Mouse (Mus musculus): Measurements from ENCODE around the gene B3gnt3. TPM values are rescaled to one million over a fixed set of nuclear protein-coding genes. Genes with fewer than 3 reads are reported as not detected.
A peak's percentile ranks its signal among the peaks of the same experiment; 100 is the strongest.

B3gnt3 gene
- polyA plus RNA-seq, 1 experiment from 2014 or later, result 0.32 TPM

GRCm38 (mm10) chr8:71686143-71686734, 15.3 kb downstream of the B3gnt3 start:
- Histone ChIP-seq H3K36me3 (no peaks in the 10 kb centered on the region), H3K9me3 (no peaks in the 10 kb centered on the region), H3K4me3 (peak overlapping the region; percentile 43), H3K4me1 (replicated peaks) (peaks cover 34% of the 10 kb centered on the region), H3K27ac (no peak overlapping the region), H3K9ac (peak overlapping the region; percentile 63), H3K27me3 (peaks cover 100% of the 10 kb centered on the region), H3K4me2 (peak overlapping the region; percentile 63)
- 2% methylated on average over 23 of the region's 23 CpGs for WGBS
- ATAC-seq (ENCODE audit: low FRiP score), result peak; percentile 70

GRCm38 (mm10) chr8:71685573-71685972, 16.0 kb downstream of the B3gnt3 start:
- WGBS, result 4% methylated on average over 29 of the region's 29 CpGs
- H3K36me3 ChIP-seq, result no peaks in the 10 kb centered on the region

DNA sequence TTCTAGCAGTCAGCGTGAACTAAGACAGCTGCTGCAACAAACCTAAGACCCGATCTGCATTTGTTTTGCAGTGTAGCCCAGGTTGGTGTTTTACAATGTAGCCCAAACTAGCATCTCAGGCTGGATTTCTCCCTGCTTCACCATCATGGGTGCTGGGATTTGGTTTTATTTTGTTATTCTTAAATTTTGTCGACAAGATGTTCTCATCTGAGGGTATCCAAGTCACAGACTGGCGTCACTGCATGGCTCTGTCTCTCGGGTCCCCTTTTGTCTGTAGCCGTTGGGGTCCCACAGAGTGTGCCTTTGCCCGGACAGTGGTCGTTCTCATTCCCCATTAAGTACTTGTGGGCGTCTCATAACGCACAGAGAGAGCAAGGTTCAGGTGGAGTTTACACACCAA, 16.9 kb downstream of the B3gnt3 start:
- no peaks in the 10 kb centered on the region for H3K9me3 ChIP-seq
- ATAC-seq (ENCODE audit: low FRiP score), result no peak
- H3K9ac ChIP-seq, result no peak overlapping the region
- peaks cover 100% of the 10 kb centered on the region for H3K27me3 ChIP-seq
- no peak overlapping the region for H3K27ac ChIP-seq
- 15% methylated on average over 10 of the region's 10 CpGs for WGBS
- peaks cover 44% of the 10 kb centered on the region for H3K4me1 ChIP-seq (replicated peaks)
- no peaks in the 10 kb centered on the region for H3K36me3 ChIP-seq
- no peak overlapping the region for H3K4me3 ChIP-seq
- no peak overlapping the region for H3K4me2 ChIP-seq

More at GRCm38 (mm10) chr8:71685573-71685972, 16.0 kb downstream of the B3gnt3 start:
- peak overlapping the region; percentile 63 for H3K9ac ChIP-seq
- H3K4me3 ChIP-seq, result peak overlapping the region; percentile 43
- H3K9me3 ChIP-seq, result no peaks in the 10 kb centered on the region
- peaks cover 37% of the 10 kb centered on the region for H3K4me1 ChIP-seq (replicated peaks)
- H3K27me3 ChIP-seq, result peaks cover 100% of the 10 kb centered on the region
- H3K4me2 ChIP-seq, result peak overlapping the region; percentile 63
- peak; percentile 44 for ATAC-seq (ENCODE audit: low FRiP score)
- H3K27ac ChIP-seq, result no peak overlapping the region

- 57% methylated on average over 12 of the region's 12 CpGs for WGBS
- Histone ChIP-seq H3K4me1 (replicated peaks) (peaks cover 45% of the 10 kb centered on the region), H3K36me3 (no peaks in the 10 kb centered on the region), H3K27me3 (peaks cover 100% of the 10 kb centered on the region), H3K27ac (no peak overlapping the region), H3K9me3 (no peaks in the 10 kb centered on the region), H3K9ac (no peak overlapping the region), H3K4me2 (no peak overlapping the region), H3K4me3 (no peak overlapping the region)
- ATAC-seq (ENCODE audit: low FRiP score), result no peak
These were observed 18.8 kb downstream of the B3gnt3 start for GRCm38 (mm10) chr8:71682832-71683231.

DNA sequence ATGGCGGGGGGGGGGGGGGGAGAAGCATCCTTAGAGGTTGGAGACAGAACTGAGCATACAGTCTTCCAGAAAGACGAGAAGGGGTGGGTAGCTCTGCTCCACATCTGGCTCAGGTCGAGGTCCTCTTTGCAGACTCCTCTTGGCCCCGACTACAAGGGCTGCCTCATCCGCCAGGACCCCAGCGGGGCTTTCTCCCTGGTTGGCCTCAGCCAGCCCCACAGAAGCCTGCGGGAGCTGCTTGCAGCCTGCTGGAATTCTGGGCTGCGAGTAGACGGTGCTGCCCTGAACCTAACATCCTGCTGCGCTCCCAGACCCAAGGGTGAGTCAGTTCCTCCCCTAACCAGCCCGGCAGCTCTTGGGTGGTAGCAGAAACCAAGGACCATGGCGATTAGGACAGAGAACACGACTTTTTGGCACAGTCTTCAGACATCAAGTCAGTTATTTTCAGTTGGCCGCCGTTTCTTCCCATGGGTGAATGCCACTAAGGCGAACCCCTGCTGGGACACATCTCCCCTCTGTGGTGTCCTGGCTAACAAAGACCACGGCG, 20.1 kb downstream of the B3gnt3 start:
- H3K36me3 ChIP-seq, result no peaks in the 10 kb centered on the region
- H3K27ac ChIP-seq, result no peak overlapping the region
- H3K27me3 ChIP-seq, result peaks cover 99% of the 10 kb centered on the region
- no peak overlapping the region for H3K4me2 ChIP-seq
- H3K9ac ChIP-seq, result no peak overlapping the region
- no peaks in the 10 kb centered on the region for H3K9me3 ChIP-seq
- ATAC-seq (ENCODE audit: low FRiP score), result no peak
- WGBS, result 6% methylated on average over 17 of the region's 18 CpGs
- H3K4me1 ChIP-seq (replicated peaks), result peaks cover 37% of the 10 kb centered on the region
- no peak overlapping the region for H3K4me3 ChIP-seq

DNA sequence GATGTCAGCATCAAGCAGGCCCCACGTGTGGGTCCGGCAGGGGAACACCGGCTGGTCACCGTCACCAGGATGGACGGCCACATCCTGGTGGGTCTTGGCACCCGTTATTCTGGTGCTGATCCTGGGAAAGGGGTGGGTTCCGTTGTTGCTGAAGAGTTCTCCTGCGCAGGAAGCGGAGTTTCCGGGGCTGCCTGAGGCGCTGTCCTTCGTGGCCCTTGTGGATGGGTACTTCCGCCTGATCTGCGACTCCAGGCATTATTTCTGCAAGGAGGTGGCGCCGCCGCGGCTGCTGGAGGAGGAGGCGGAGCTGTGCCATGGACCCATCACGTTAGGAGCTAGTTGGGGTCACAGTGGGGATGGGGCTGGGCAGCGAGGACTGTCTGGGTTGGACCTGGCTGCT, 21.1 kb downstream of the B3gnt3 start:
- no peaks in the 10 kb centered on the region for H3K9me3 ChIP-seq
- peaks cover 99% of the 10 kb centered on the region for H3K27me3 ChIP-seq
- H3K4me3 ChIP-seq, result peak overlapping the region; percentile 8; the same call in 1 of the 2 replicates
- H3K27ac ChIP-seq, result no peak overlapping the region
- no peak for ATAC-seq (ENCODE audit: low FRiP score)
- H3K36me3 ChIP-seq, result no peaks in the 10 kb centered on the region
- H3K4me2 ChIP-seq, result no peak overlapping the region
- WGBS, result 4% methylated on average over 21 of the region's 21 CpGs
- H3K4me1 ChIP-seq (replicated peaks), result peaks cover 35% of the 10 kb centered on the region
- no peak overlapping the region for H3K9ac ChIP-seq

DNA sequence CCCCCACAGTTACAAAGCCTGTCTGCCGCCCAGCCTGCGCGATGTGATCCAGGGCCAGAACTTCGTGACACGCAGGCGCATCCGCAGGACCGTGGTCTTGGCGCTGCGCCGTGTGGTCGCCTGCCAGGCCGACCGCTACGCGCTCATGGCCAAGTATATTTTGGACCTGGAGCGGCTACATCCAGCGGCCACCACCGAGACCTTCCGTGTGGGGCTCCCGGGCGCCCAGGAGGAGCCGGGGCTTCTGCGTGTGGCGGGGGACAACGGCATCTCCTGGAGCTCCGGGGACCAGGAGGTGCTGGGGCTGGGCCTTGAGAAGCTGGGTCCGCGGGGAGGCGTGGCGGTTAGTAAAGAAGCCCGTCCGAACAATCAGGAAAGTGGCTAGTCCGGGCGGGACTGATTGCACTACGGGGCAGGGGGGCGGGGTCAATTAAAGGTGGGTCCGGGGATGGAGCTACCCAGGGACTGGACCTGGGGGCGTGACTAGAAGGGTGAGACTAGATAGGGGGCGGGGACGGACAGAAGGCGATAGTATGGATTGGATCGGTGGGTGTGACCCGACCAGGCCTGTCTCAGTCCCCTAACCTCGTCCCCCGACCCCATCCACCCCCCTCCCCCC, 21.9 kb downstream of the B3gnt3 start:
- no peaks in the 10 kb centered on the region for H3K36me3 ChIP-seq
- peak overlapping the region; percentile 51 for H3K4me2 ChIP-seq
- no peak overlapping the region for H3K9ac ChIP-seq
- H3K27ac ChIP-seq, result no peak overlapping the region
- no peak for ATAC-seq (ENCODE audit: low FRiP score)
- 1% methylated on average over 43 of the region's 46 CpGs for WGBS
- H3K4me3 ChIP-seq, result peak overlapping the region; percentile 33
- H3K4me1 ChIP-seq (replicated peaks), result peaks cover 31% of the 10 kb centered on the region
- peaks cover 98% of the 10 kb centered on the region for H3K27me3 ChIP-seq
- no peaks in the 10 kb centered on the region for H3K9me3 ChIP-seq

GRCm38 (mm10) chr8:71679116-71679515, 22.5 kb downstream of the B3gnt3 start:
- H3K36me3 ChIP-seq, result no peaks in the 10 kb centered on the region
- peak overlapping the region; percentile 51 for H3K4me2 ChIP-seq
- ATAC-seq (ENCODE audit: low FRiP score), result no peak
- H3K4me3 ChIP-seq, result peak overlapping the region; percentile 33
- WGBS, result 9% methylated on average over 16 of the region's 16 CpGs
- peaks cover 31% of the 10 kb centered on the region for H3K4me1 ChIP-seq (replicated peaks)
- peaks cover 94% of the 10 kb centered on the region for H3K27me3 ChIP-seq
- no peak overlapping the region for H3K9ac ChIP-seq
- H3K27ac ChIP-seq, result no peak overlapping the region
- H3K9me3 ChIP-seq, result no peaks in the 10 kb centered on the region

DNA sequence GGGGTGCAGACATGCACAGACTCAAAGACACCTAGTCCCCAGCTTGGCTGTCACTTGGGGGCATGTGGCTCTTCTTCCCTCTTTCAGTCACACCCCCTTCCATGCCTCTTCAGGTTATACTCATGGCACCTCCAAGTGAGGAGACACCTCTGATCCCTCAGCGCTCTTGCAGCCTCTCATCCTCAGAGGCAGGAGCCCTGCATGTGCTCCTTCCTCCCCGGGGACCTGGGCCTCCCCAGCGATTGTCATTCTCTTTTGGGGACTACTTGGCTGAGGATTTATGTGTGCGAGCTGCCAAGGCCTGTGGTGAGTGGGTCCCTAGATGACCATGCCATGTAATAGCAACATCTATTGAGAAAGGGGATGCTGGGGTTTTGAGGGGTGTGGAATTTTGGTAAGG, 23.4 kb downstream of the B3gnt3 start:
- no peak overlapping the region for H3K4me3 ChIP-seq
- H3K9ac ChIP-seq, result no peak overlapping the region
- no peak overlapping the region for H3K27ac ChIP-seq
- H3K4me1 ChIP-seq (replicated peaks), result peaks cover 31% of the 10 kb centered on the region
- 47% methylated on average over 4 of the region's 4 CpGs for WGBS
- H3K9me3 ChIP-seq, result no peaks in the 10 kb centered on the region
- H3K27me3 ChIP-seq, result peaks cover 91% of the 10 kb centered on the region
- no peak overlapping the region for H3K4me2 ChIP-seq
- no peak for ATAC-seq (ENCODE audit: low FRiP score)
- no peaks in the 10 kb centered on the region for H3K36me3 ChIP-seq

GRCm38 (mm10) chr8:71677555-71677954, 24.0 kb downstream of the B3gnt3 start:
- H3K9ac ChIP-seq, result no peak overlapping the region
- H3K4me1 ChIP-seq (replicated peaks), result peaks cover 31% of the 10 kb centered on the region
- H3K4me3 ChIP-seq, result no peak overlapping the region
- H3K27me3 ChIP-seq, result peaks cover 87% of the 10 kb centered on the region
- no peak for ATAC-seq (ENCODE audit: low FRiP score)
- no peak overlapping the region for H3K4me2 ChIP-seq
- H3K9me3 ChIP-seq, result no peaks in the 10 kb centered on the region
- no peak overlapping the region for H3K27ac ChIP-seq
- no peaks in the 10 kb centered on the region for H3K36me3 ChIP-seq

GRCm38 (mm10) chr8:71676803-71677202, 24.8 kb downstream of the B3gnt3 start:
- no peak for ATAC-seq (ENCODE audit: low FRiP score)
- Histone ChIP-seq H3K9ac (peak overlapping the region; percentile 85; the same call in 1 of the 2 replicates), H3K4me2 (peak overlapping the region; percentile 84), H3K36me3 (no peaks in the 10 kb centered on the region), H3K27ac (no peak overlapping the region), H3K4me3 (peak overlapping the region; percentile 62), H3K9me3 (no peaks in the 10 kb centered on the region), H3K27me3 (peaks cover 79% of the 10 kb centered on the region), H3K4me1 (replicated peaks) (peaks cover 36% of the 10 kb centered on the region)
- WGBS, result 52% methylated on average over 9 of the region's 9 CpGs

DNA sequence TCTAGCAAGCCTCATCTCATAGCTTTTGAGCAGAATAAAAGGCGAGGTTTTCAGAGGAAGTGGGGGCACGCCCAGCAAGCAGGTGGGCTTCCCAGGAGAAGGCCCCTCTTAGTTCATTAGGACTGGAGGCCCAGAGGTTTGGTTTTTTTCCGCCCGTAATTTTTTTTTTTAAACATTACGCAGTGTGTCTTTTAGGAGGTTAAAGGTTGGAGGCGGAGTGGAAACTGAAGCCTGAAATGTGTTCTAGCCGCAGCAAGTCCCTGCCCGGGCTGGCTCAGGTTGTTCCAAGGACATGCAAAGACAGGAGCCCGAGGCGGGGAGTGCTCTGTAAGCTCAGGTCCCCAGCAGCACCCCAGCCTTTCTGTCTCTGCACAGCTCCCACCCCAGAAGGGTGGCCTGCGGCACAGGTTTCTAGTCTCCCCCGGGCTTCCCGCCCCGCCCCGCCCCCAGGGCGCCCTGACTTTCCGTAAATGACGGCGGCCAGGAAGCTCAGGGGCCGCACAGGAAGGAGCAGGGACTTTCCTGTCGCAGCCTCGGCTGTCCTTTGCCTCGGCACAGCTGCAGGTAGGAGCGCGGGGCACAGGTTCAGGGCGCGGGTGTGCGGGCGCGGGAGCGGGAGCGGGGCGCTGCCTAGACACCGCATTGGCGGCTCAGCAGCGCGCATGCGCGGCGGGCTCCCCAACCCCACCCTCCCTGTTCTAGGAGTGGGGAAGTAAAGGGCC, 25.4 kb downstream of the B3gnt3 start, which contains the start of gene Jak3:
Gene Jak3, plus strand, starts transcription at position 277 of the 722 bp plus-strand sequence.
- H3K4me2 ChIP-seq, result peak within 1 kb of the TSS; percentile 84
- H3K27me3 ChIP-seq, result peaks cover 73% of the 10 kb centered on the region
- H3K4me1 ChIP-seq (replicated peaks), result peaks cover 32% of the 10 kb centered on the region
- ATAC-seq (ENCODE audit: low FRiP score), result peak; percentile 43
- H3K4me3 ChIP-seq, result peak within 1 kb of the TSS; percentile 62
- 3% methylated on average over 35 of the region's 40 CpGs for WGBS
- peak within 1 kb of the TSS; percentile 85 for H3K9ac ChIP-seq
- H3K27ac ChIP-seq, result no peak within 1 kb of the TSS
- H3K9me3 ChIP-seq, result no peaks in the 10 kb centered on the region
- no peaks in the 10 kb centered on the region for H3K36me3 ChIP-seq

Data from hindbrain, embryonic 13.5 days (tissue).